Mouse (Mus musculus): ENCODE data around the gene Sgpl1.
A peak's percentile ranks its signal among the peaks of the same experiment; 100 is the strongest.
"Not testable (repeated sequence)": the region's sequence is repeated elsewhere in the genome, so short reads cannot be mapped to it uniquely, and the experiment has no call there.

The Sgpl1 gene

GRCm38 (mm10) chr10:61156453-61156852, 8.9 kb upstream of the Sgpl1 start:
- no peak for DNase-seq (ENCODE audit: extremely low read depth, insufficient read length, low spot score)

GRCm38 (mm10) chr10:61155611-61156010, 8.1 kb upstream of the Sgpl1 start:
- DNase-seq (ENCODE audit: extremely low read depth, insufficient read length, low spot score): no peak

GRCm38 (mm10) chr10:61152131-61152530, 4.6 kb upstream of the Sgpl1 start:
- DNase-seq (ENCODE audit: extremely low read depth, insufficient read length, low spot score): no peak

DNA sequence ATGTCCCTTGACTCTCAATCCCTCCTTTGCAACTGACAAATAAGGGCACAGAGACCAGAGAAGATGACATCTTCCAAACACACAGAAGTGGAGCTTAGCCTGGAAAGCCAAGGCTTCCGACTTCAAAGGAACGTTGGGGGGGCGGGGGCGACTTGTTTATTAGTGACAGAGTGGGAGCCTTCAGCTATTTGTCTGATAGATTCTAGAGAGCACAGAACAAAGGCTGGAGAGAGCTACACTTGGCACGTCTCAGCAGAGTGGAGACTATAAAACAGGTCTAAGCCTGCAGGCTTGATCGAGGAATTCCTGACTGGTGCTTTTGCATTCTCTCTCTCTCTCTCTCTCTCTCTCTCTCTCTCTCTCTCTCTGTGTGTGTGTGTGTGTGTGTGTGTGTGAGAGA, 3.1 kb upstream of the Sgpl1 start:
- DNase-seq (ENCODE audit: extremely low read depth, insufficient read length, low spot score): no peak

GRCm38 (mm10) chr10:61149476-61149875, 2.0 kb upstream of the Sgpl1 start:
- no peak for DNase-seq (ENCODE audit: extremely low read depth, insufficient read length, low spot score)

GRCm38 (mm10) chr10:61146807-61147156, 721 bp downstream of the Sgpl1 start:
- no peak for DNase-seq (ENCODE audit: extremely low read depth, insufficient read length, low spot score)

DNA sequence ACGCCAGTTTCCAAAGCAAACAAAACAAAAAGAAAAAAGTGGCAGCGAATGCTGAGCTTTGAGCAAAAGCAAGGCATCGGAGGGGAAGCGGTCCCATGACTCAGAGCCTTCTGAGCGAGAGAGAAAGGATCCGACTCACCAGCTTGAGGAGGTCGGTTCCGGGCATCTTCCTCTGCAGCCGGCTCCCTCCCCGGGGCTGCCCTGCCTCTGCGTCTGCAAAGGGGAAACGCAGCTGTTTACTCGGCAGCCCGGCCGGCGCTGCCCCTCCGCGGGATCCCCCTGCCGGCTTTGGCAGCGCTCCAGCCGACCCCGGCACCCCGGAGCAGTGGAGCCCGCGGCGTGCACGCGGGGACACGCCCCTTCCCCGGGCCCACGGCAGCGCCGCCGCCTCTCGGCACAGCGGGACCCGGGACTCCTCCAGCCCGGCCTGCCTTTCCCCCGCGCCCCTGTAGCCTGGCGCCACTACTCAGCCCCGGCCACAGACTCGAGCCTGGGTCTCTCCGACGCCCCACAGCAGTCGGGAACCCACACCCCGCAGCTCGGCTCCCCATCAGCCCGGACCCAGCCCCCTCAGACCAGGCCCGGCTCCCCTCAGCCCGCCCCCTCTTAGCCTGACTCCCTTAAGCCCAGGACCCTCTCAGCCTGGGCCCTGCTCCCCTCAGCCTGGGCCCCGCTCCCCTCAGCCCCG, 1.2 kb downstream of the Sgpl1 start:
- DNase-seq (ENCODE audit: extremely low read depth, insufficient read length, low spot score): peak; percentile 71

DNA sequence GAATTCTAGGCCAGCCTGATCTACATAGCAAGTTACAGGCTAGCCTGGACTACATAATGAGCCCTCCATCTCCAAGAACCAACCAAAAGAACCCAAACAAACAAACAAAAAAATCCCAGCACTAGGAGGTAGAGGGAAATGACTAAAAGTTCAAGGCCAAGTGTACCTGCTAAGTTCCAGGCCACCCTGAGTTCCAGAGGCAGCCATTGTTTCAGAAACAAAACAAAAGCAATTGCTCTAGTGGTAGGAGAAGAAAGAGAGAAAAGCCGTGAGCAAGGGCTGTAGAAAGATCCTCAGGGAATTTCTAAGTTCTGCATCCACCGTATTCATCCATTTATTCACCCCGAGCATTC, 1.8 kb downstream of the Sgpl1 start:
- DNase-seq (ENCODE audit: extremely low read depth, insufficient read length, low spot score): no peak

GRCm38 (mm10) chr10:61143343-61143742, 4.2 kb downstream of the Sgpl1 start:
- DNase-seq (ENCODE audit: extremely low read depth, insufficient read length, low spot score): no peak

DNA sequence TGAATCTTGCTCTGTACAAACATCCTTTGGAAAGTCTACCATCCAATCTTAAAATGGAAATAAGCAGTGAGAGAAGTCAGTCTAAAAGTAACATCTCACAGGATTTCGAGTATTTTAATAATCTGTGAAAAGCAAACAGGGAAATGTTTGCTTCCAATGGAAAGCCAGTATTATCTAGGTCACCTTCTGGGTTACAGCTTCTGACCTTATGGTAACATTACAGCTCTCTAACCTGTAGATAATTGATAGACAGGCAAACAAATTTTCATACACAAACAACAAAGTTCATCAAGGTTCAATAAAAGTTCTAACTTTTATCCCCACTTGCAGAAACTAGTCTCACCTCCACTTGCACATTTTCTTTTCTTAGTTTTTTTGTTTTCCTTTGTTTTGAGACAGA, 9.9 kb downstream of the Sgpl1 start:
- DNase-seq (ENCODE audit: extremely low read depth, insufficient read length, low spot score): no peak

GRCm38 (mm10) chr10:61135226-61135839, 12.2 kb downstream of the Sgpl1 start:
- DNase-seq (ENCODE audit: extremely low read depth, insufficient read length, low spot score): no peak

- DNase-seq (ENCODE audit: extremely low read depth, insufficient read length, low spot score): peak; percentile 24
Measured at GRCm38 (mm10) chr10:61134041-61134440, 13.5 kb downstream of the Sgpl1 start.

DNA sequence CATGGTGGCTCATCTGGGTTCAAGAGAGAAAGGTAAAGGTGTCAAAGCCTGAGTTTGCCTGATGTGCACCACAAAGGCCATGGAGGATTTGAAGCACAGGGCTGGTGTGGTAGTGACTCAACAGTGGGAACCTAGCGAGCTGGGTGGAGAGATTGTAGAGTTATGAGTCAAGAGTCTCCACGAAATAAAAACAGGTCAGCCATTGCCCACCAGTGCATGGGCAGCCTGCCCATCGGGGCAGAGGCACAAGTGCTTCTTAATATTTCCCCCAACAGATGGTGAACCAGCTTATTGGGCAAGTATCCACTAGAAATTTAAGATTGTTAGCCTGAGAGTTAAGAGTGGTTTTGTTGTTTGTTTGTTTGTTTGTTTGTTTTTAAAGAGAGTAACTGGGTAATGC, 16.5 kb downstream of the Sgpl1 start:
- peak; percentile 75 for DNase-seq (ENCODE audit: extremely low read depth, insufficient read length, low spot score)

DNA sequence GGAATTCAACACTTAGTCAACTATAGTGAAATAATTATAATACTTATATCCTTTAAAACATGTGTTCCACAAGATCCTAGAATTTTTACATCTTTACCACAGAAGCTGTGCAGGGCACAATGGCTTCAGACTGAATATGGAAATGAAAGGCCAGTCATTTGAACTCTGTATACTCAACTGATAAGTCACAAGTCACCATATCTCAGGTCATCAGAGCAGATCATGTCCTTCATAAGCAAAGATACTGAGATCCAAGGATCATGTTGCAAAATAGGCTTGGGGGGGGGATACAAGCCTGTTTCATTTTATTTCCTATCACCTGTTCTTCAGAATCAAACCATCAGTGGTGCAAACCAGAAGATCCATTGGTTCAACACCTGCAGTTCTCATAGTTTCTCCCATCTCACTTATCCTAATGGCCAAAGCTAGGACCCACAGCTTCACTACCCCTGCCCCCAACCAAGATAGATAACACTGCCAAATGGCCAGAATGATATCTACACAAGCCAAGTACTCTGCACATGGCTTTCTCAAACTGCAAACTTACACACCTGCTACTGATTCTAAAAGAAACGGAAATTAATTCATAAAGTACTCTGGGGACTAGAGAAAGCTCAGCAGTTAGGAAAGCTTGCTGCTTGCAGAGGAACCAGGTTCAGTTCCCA, 18.7 kb downstream of the Sgpl1 start:
- DNase-seq (ENCODE audit: extremely low read depth, insufficient read length, low spot score): no peak

GRCm38 (mm10) chr10:61124462-61124861, 23.0 kb downstream of the Sgpl1 start:
- no peak for DNase-seq (ENCODE audit: extremely low read depth, insufficient read length, low spot score)

GRCm38 (mm10) chr10:61123276-61123913, 24.1 kb downstream of the Sgpl1 start:
- no peak for DNase-seq (ENCODE audit: extremely low read depth, insufficient read length, low spot score)

DNA sequence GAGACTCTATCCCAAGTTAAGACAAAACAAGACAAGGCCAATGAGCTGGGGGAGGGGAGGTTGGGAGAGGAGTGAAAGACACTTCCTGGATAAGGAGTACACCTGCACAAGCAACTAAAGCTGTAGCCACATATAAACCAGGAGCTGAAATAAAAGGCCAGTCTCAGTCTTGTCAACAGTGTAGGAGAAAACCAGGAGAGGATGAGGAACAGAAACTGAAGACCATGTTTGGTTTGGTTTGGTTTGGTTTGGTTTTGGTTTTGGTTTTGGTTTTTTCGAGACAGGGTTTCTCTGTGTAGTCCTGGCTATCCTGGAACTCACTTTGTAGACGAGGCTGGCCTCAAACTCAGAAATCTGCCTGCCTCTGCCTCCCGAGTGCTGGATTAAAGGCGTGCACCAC, 25.8 kb downstream of the Sgpl1 start:
- not testable (repeated sequence) for DNase-seq (ENCODE audit: extremely low read depth, insufficient read length, low spot score)

DNA sequence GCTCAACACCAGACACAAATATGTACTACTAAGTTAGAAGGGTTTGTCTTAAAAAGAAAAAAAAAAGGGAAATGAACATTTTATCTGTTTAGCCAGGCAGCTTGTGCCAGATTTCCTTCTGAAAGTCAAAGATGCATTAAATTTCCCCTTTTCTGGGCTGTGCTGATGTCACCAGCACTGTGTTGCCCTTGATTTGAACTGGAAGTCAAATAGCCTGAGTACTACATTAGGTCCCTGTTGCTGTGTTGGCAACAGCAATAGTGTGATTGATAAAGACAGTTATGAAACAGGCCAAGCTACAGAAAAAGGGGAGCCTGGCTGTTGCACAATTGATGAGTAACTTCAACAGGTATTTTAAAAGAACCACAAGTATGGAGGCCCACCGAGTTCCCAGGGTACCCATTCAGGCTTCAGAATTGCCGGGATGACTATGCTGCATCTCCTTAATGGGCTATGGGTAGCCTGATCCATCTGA, 33.2 kb downstream of the Sgpl1 start:
- no peak for DNase-seq (ENCODE audit: extremely low read depth, insufficient read length, low spot score)

DNA sequence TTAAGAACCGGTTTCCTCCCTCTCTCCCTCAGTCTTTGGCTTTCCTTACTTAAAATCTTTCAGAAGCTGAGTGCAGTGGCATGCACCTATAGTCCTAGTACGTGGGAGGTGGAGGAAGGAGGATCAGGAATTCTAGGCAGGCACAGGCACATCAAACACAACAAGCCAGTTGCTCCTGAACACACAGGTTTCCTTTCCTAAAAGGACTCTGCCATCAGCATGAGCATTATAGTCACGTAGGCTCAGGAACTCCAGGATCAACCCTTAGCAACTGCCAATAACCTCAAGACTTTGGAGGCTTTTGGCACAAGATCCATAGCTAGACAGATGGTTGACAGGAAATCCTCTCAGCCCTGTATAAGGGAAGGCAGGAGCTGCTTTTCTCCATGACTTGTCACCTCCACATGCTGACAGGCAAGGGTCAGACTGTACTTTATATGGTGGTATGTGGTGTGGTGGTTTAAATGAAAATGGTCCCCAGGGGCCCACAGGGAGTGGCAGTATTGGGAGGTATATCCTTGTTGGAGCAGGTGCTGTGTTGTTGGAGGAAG, 43.9 kb downstream of the Sgpl1 start:
- no peak for DNase-seq (ENCODE audit: extremely low read depth, insufficient read length, low spot score)

DNA sequence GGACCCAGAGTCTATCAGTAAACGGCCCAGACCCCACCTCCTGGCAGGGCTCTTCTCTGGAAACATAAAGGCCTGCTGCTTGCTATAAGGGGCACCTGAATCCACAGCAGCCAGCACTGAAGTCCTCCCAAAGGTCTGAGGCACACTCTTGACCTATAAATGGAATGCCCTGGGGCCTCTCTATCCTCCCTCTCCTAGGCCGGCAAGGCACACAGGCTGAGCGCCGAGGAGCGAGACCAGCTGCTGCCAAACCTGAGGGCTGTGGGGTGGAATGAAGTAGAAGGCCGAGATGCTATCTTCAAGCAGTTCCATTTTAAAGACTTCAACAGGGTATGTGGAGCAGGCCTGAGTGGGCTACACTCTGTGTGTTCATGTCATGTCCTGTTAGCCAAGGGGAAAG, 55.6 kb downstream of the Sgpl1 start:
- DNase-seq (ENCODE audit: extremely low read depth, insufficient read length, low spot score): no peak
